Mouse (Mus musculus) forebrain, embryonic 16.5 days (tissue): ENCODE data around the gene Gm17087. TPM values are rescaled to one million over a fixed set of nuclear protein-coding genes. Genes with fewer than 3 reads are reported as not detected.
A peak's percentile ranks its signal among the peaks of the same experiment; 100 is the strongest.

Experiments used
- ATAC-seq: fragments of 200-750 bp; cut with Nextera tagmentation; 2 replicates; pipeline ENCODE4 v1.8.0; 2017; ENCODE audit warnings: mild to moderate bottlenecking, moderate library complexity
- H3K27ac ChIP-seq: fragments of 300-500 bp; sonication (generic); 2 replicates; pipeline ENCODE4 v1.5.1; 2014; ENCODE audit warnings: low read length, control low read depth
- H3K27me3 ChIP-seq: fragments of 300-500 bp; sonication (generic); replicated peaks from 2 replicates; pipeline ENCODE4 v1.6.1; 2014; ENCODE audit warnings: low read length; ENCODE audit not compliant: control insufficient read depth, insufficient read depth
- H3K36me3 ChIP-seq: fragments of 300-500 bp; sonication (generic); 2 replicates; pipeline ENCODE4 v1.6.1; 2014; ENCODE audit not compliant: control insufficient read depth, insufficient read depth
- H3K4me1 ChIP-seq: fragments of 300-500 bp; sonication (generic); replicated peaks from 2 replicates; pipeline ENCODE4 v1.6.1; 2014; ENCODE audit warnings: low read length; ENCODE audit not compliant: control insufficient read depth, insufficient read depth
- H3K4me2 ChIP-seq: fragments of 300-500 bp; sonication (generic); 2 replicates; pipeline ENCODE4 v1.6.1; 2014; ENCODE audit warnings: mild to moderate bottlenecking, low read length, control low read depth
- H3K4me3 ChIP-seq: fragments of 300-500 bp; sonication (generic); replicated peaks from 2 replicates; pipeline ENCODE4 v1.5.1; 2014; ENCODE audit warnings: mild to moderate bottlenecking, low read length, control low read depth
- H3K9ac ChIP-seq: fragments of 300-500 bp; sonication (generic); replicated peaks from 2 replicates; pipeline ENCODE4 v1.6.1; 2014; ENCODE audit warnings: low read depth, low read length, control low read depth
- H3K9me3 ChIP-seq: fragments of 300-500 bp; sonication (generic); 2 replicates; pipeline ENCODE4 v1.6.1; 2016; ENCODE audit warnings: low read length; ENCODE audit not compliant: control insufficient read depth
- WGBS: fragments of 180-500 bp; shearing (Covaris S2); extraction: QIAGEN DNeasy Blood & Tissue Kit; methylation state at CpG from one replicate; pipeline ENCODE4 v1.1.7; 2014; 5-methylcytosine and 5-hydroxymethylcytosine counted together
- polyA plus RNA-seq: library from polyadenylated mRNA; unstranded; fragments of >200 nt; fragmentation: Nextera tagmentation; extraction: Ambion mirVana; gene quantifications from 2 replicates; pipeline ENCODE4 v1.2.1, GENCODE M21; 2015

Gm17087 gene
- not detected in 2 replicates for polyA plus RNA-seq

- Histone ChIP-seq H3K4me1 (no peaks in the 10 kb centered on the region), H3K27me3 (no peaks in the 10 kb centered on the region), H3K9me3 (no peaks in the 10 kb centered on the region), H3K36me3 (no peaks in the 10 kb centered on the region), H3K27ac (no peak within 1 kb of the TSS), H3K4me3 (no peak within 1 kb of the TSS), H3K4me2 (no peak within 1 kb of the TSS), H3K9ac (no peak within 1 kb of the TSS)
- 94% methylated on average over 6 of the region's 6 CpGs for WGBS
- no peak for ATAC-seq
Measured at GRCm38 (mm10) chr17:8566850-8567249, at the start of gene Gm17087. Gene Gm17087, minus strand, starts transcription at chr17:8566950.

- no peaks in the 10 kb centered on the region; the same call in 1 of the 2 replicates for H3K4me1 ChIP-seq
- no peaks in the 10 kb centered on the region for H3K27me3 ChIP-seq
- no peak overlapping the region for H3K27ac ChIP-seq
- no peak overlapping the region for H3K4me2 ChIP-seq
- H3K36me3 ChIP-seq: no peaks in the 10 kb centered on the region
- ATAC-seq: peak; percentile 73
- H3K9ac ChIP-seq: no peak overlapping the region
- H3K4me3 ChIP-seq: no peak overlapping the region
- H3K9me3 ChIP-seq: no peaks in the 10 kb centered on the region
- 36% methylated on average over 7 of the region's 7 CpGs for WGBS
Measured at GRCm38 (mm10) chr17:8613882-8614551, 47.3 kb upstream of the Gm17087 start.

- no peaks in the 10 kb centered on the region for H3K36me3 ChIP-seq
- no peaks in the 10 kb centered on the region; the same call in 1 of the 2 replicates for H3K4me1 ChIP-seq
- H3K4me3 ChIP-seq: no peak overlapping the region
- no peak overlapping the region for H3K4me2 ChIP-seq
- 91% methylated on average over 4 of the region's 4 CpGs for WGBS
- H3K27me3 ChIP-seq: no peaks in the 10 kb centered on the region
- no peak overlapping the region for H3K27ac ChIP-seq
- no peak for ATAC-seq
- no peak overlapping the region for H3K9ac ChIP-seq
- no peaks in the 10 kb centered on the region for H3K9me3 ChIP-seq
Measured at GRCm38 (mm10) chr17:8611916-8612315, 45.2 kb upstream of the Gm17087 start.

GRCm38 (mm10) chr17:8606695-8607094 lies 39.9 kb upstream of the Gm17087 start:
- Histone ChIP-seq H3K9ac (no peak overlapping the region), H3K27me3 (no peaks in the 10 kb centered on the region), H3K27ac (no peak overlapping the region), H3K4me3 (no peak overlapping the region), H3K9me3 (no peaks in the 10 kb centered on the region), H3K4me2 (no peak overlapping the region), H3K36me3 (no peaks in the 10 kb centered on the region), H3K4me1 (no peaks in the 10 kb centered on the region)
- 89% methylated on average over 3 of the region's 3 CpGs for WGBS
- ATAC-seq: no peak

- no peak for ATAC-seq
- H3K36me3 ChIP-seq: no peaks in the 10 kb centered on the region
- 91% methylated on average over 5 of the region's 5 CpGs for WGBS
- no peak overlapping the region for H3K4me2 ChIP-seq
- no peaks in the 10 kb centered on the region for H3K9me3 ChIP-seq
- no peaks in the 10 kb centered on the region for H3K27me3 ChIP-seq
- H3K4me3 ChIP-seq: no peak overlapping the region
- no peak overlapping the region for H3K9ac ChIP-seq
- H3K4me1 ChIP-seq: no peaks in the 10 kb centered on the region
- H3K27ac ChIP-seq: no peak overlapping the region
Measured at GRCm38 (mm10) chr17:8605921-8606320, 39.2 kb upstream of the Gm17087 start.

- Histone ChIP-seq H3K4me2 (no peak overlapping the region), H3K36me3 (no peaks in the 10 kb centered on the region), H3K27ac (no peak overlapping the region), H3K4me1 (no peaks in the 10 kb centered on the region), H3K27me3 (no peaks in the 10 kb centered on the region), H3K9me3 (no peaks in the 10 kb centered on the region), H3K9ac (no peak overlapping the region), H3K4me3 (no peak overlapping the region)
- ATAC-seq: no peak
- WGBS: 94% methylated on average over 3 of the region's 3 CpGs
Measured at GRCm38 (mm10) chr17:8602976-8603375, 36.2 kb upstream of the Gm17087 start.

- Histone ChIP-seq H3K27me3 (no peaks in the 10 kb centered on the region), H3K4me1 (peaks cover 3% of the 10 kb centered on the region), H3K9me3 (no peaks in the 10 kb centered on the region), H3K9ac (no peak overlapping the region), H3K4me2 (no peak overlapping the region), H3K27ac (no peak overlapping the region), H3K36me3 (no peaks in the 10 kb centered on the region), H3K4me3 (no peak overlapping the region)
- WGBS: 9% methylated on average over 7 of the region's 7 CpGs
- peak; percentile 89 for ATAC-seq
Measured at GRCm38 (mm10) chr17:8597790-8598189, 31.0 kb upstream of the Gm17087 start.

GRCm38 (mm10) chr17:8592427-8593277 lies 25.9 kb upstream of the Gm17087 start:
- peak; percentile 84 for ATAC-seq
- H3K27me3 ChIP-seq: no peaks in the 10 kb centered on the region
- H3K9ac ChIP-seq: peak overlapping the region; percentile 45; the same call in 1 of the 2 replicates

GRCm38 (mm10) chr17:8581579-8581978 lies 14.8 kb upstream of the Gm17087 start:
- H3K9me3 ChIP-seq: no peaks in the 10 kb centered on the region
- H3K4me1 ChIP-seq: no peaks in the 10 kb centered on the region
- 68% methylated on average over 8 of the region's 8 CpGs for WGBS
- no peaks in the 10 kb centered on the region for H3K36me3 ChIP-seq
- H3K27ac ChIP-seq: no peak overlapping the region
- H3K27me3 ChIP-seq: no peaks in the 10 kb centered on the region
- no peak overlapping the region for H3K4me3 ChIP-seq
- H3K4me2 ChIP-seq: no peak overlapping the region
- H3K9ac ChIP-seq: no peak overlapping the region
- peak; percentile 50; the same call in 1 of the 2 replicates for ATAC-seq

More at GRCm38 (mm10) chr17:8592427-8593277, 25.9 kb upstream of the Gm17087 start:
- peak overlapping the region; percentile 29 for H3K4me3 ChIP-seq
- H3K36me3 ChIP-seq: no peaks in the 10 kb centered on the region
- H3K4me2 ChIP-seq: peak overlapping the region; percentile 63
- H3K27ac ChIP-seq: no peak overlapping the region
- WGBS: 12% methylated on average over 22 of the region's 22 CpGs
- peaks cover 4% of the 10 kb centered on the region for H3K4me1 ChIP-seq
- H3K9me3 ChIP-seq: no peaks in the 10 kb centered on the region
